Mouse (Mus musculus) T-helper 1 cell (primary cell): ENCODE results near the gene Ddx5.
"Not testable (repeated sequence)": the region's sequence is repeated elsewhere in the genome, so short reads cannot be mapped to it uniquely, and the experiment has no call there.

ENCODE experiments used
- in situ Hi-C: fragments of 300-600 bp; cut with MboI, MseI; formaldehyde crosslinking; loops from one replicate; pipeline ENCODE4 v1.15.1; 2025; ENCODE audit warnings: high pct_unique_total_duplicates

The Ddx5 gene

DNA sequence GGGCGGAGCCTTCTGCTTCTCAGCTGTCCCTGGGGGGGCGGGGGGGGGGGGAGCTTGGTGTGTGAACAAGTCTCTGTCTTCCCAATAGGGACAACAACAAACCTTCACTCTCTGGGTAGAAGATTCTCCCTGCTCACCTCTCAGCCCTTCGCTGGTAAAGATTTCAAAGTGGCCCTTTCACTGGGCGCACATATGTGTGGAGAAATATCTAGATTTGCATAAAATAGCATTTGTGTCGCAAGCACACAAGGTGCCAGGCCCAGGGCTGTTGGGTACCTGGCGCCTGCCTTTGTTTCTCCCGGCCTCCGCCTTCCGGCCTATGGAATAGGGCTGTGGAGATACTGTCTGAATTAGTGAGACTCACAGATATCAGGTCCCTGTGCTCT, 26.2 kb downstream of the Ddx5 start:
- in situ Hi-C loops, result no loop called here

DNA sequence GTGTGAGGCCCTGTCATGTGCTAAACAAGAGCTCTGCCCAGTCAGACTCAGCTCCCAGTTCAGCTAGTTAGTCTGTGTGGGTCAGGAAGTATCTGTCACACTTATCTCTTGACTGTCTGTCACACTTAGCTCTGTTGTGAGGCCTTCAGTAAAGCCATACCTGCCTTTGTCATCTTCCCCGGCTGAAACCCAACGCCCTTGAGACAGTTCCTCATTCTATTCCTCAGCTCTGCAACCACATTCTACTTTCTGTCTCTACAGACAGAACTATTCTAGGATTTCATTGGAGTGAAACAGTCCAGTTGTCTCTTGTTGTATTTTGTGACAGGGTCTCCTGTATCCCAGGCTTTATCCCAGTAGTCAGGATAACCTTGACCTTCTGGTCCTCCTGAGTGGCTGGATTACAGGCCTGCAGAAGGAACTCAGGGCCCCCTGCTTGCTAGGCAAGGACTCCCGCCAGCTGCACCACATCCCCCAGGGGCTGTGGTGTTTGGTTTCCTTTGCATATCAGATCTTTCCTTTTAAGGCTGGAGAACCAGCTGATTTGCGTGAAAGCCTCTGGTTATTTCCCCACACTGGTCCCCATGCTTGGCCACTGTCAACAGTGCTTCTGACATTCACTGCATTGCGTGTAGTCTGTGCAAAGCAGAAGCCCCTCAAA, 26.7 kb downstream of the Ddx5 start:
- in situ Hi-C loops, result no loop called here

DNA sequence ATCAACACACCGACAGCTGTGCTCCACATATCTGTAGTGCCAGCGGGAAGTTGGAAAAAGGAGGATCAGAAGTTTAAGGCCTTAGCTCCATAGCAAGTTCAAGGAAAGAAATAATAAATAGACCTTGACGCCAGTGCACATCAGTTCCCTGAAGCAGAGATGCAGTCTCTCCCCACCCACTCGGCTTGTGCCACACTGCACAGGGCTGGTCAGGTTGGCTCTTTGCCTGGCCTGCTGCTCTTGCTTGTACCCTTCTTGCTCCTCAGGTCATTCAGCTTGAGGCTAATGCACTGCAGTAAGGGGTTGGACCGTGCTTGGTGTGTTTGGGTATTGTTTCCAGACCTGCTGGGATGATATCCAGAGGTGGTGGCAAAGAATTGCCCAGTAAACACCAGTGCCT, 28.5 kb downstream of the Ddx5 start:
- in situ Hi-C loops, result no loop called here

GRCm38 (mm10) chr11:106759028-106759427, 30.0 kb downstream of the Ddx5 start:
- in situ Hi-C loops, result no loop called here

DNA sequence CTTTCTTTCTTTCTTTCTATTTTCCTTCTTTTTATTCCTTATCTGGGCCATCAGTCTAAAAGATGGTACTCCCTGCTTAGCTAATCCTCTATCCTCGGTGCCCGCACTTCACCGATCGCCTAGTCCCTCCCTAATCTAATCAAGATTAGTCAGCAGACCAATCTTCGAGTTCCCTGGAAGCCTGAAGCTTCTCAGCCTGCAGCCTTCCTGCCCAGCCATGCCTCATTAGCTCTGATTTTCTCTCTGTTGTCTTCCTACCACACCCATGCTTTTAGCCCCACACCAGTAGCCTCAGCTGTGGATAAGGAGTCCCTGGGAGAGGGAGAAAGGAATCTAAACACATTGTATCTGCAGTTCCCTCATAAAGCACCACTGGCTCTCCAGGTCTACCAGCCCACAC, 33.4 kb downstream of the Ddx5 start:
- in situ Hi-C loops, result no loop called here

DNA sequence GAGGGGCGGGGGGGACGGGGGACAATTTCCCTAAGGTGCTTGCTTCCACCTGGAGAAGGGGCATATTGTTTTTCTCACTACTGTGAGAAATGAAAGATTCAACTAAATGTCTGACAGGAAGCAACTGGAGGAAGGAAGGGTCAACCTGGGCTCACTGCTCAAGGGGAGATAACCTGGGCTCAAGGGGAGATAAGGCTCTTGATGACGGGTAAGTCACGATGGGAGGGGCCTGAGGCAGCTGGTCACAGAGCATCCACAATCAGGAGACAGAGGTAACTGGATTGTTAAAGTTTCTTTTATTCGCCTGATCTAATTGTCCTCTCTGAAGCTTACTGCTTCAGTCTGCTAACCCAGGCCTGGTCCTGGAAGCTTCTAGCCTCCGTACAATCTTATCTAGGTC, 35.7 kb downstream of the Ddx5 start:
- in situ Hi-C loops, result no loop called here

- in situ Hi-C loops, result no loop called here
Measured at GRCm38 (mm10) chr11:106752103-106752502, 36.9 kb downstream of the Ddx5 start.

GRCm38 (mm10) chr11:106751039-106752018, 37.7 kb downstream of the Ddx5 start, which contains the start of gene Milr1:
Milr1 (plus strand) TSS chr11:106751226.
- in situ Hi-C loops, result no loop called here

GRCm38 (mm10) chr11:106750121-106750751, 38.7 kb downstream of the Ddx5 start, which contains the start of gene Pecam1:
Pecam1 (minus strand) TSS chr11:106750628.
- in situ Hi-C loops, result no loop called here

- in situ Hi-C loops, result not testable (repeated sequence)
Measured at GRCm38 (mm10) chr11:106749557-106750120, 39.3 kb downstream of the Ddx5 start.

DNA sequence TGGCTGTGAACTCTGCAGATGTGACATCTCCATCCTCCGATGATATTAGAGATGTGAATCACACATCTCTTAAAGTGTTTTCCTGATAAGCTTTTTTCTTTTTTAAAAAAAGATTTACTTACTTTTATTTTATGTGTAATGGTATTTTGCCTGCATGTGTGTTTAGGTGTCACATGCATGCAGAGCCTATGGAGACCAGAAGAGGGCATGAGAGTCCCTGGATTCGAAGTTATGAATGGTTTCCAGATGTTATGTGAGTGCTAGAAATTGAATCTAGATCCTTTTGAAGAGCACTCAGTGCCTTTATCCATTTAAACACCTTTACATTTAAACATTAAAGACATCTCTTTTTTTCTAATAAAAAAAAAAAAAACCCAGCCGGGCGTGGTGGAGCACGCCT, 44.0 kb downstream of the Ddx5 start:
- in situ Hi-C loops, result loop anchor here (5.0 kb wide), 2 partner anchors 32 to 98 kb away; partner anchors contain the start of gene Polg2

GRCm38 (mm10) chr11:106742388-106742841, 46.6 kb downstream of the Ddx5 start:
- in situ Hi-C loops, result loop anchor here (5.0 kb wide), 2 partner anchors 35 to 95 kb away; partner anchors contain the start of gene Polg2

GRCm38 (mm10) chr11:106741826-106742225, 47.2 kb downstream of the Ddx5 start:
- in situ Hi-C loops, result loop anchor here (5.0 kb wide), 2 partner anchors 35 to 95 kb away; partner anchors contain the start of gene Polg2

- in situ Hi-C loops, result loop anchor here (5.0 kb wide), 2 partner anchors 36 to 94 kb away; partner anchors contain the start of gene Polg2
Measured at GRCm38 (mm10) chr11:106741232-106741631, 47.8 kb downstream of the Ddx5 start.

- in situ Hi-C loops, result loop anchor here (5.0 kb wide), 2 partner anchors 37 to 93 kb away; partner anchors contain the start of gene Polg2
Measured at GRCm38 (mm10) chr11:106740724-106741123, 48.3 kb downstream of the Ddx5 start.

DNA sequence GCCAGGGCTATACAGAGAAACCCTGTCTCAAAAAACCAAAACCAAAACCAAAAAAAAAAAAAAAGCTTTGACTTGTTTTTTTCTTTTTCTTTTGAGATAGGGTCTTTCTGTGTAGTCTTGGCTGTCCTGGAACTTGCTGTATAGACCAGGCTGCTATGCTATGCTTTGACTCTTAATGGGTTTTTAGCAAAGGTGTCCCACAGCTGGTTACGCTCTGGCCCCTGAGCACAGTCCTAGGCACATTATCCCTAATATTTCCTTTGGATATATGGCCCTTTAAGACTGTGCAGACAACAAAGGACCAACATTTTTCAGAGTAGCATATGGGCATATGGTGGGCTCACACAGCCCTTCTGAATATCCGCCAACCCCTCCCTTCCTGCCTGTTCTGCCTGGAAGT, 49.9 kb downstream of the Ddx5 start:
- in situ Hi-C loops, result no loop called here

- in situ Hi-C loops, result no loop called here
Measured at GRCm38 (mm10) chr11:106737178-106737621, 51.8 kb downstream of the Ddx5 start.

- in situ Hi-C loops, result no loop called here
Measured at GRCm38 (mm10) chr11:106736614-106737013, 52.4 kb downstream of the Ddx5 start.

DNA sequence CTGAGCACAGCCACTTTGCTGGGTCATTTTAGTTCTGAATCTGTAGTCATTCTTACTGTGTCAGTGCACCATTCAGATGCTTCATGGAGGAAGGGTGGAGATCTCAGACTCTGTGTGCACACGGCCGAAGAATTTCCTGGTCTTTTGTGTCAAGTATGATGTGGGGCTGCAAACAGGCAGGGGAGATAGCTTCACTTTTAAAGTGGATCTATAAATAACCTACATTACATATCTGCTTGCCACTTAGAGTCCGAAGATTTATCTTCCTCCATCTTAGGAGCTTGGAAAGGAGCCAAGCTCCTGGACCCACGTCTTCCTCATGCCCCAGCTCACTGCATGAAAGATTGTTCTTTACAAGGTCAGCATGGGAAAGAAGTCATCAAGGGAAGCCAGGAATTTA, 58.3 kb downstream of the Ddx5 start:
- in situ Hi-C loops, result no loop called here
